Comparison of ENCODE assay signal across 8 mouse cellular contexts in the genomic region with DNA sequence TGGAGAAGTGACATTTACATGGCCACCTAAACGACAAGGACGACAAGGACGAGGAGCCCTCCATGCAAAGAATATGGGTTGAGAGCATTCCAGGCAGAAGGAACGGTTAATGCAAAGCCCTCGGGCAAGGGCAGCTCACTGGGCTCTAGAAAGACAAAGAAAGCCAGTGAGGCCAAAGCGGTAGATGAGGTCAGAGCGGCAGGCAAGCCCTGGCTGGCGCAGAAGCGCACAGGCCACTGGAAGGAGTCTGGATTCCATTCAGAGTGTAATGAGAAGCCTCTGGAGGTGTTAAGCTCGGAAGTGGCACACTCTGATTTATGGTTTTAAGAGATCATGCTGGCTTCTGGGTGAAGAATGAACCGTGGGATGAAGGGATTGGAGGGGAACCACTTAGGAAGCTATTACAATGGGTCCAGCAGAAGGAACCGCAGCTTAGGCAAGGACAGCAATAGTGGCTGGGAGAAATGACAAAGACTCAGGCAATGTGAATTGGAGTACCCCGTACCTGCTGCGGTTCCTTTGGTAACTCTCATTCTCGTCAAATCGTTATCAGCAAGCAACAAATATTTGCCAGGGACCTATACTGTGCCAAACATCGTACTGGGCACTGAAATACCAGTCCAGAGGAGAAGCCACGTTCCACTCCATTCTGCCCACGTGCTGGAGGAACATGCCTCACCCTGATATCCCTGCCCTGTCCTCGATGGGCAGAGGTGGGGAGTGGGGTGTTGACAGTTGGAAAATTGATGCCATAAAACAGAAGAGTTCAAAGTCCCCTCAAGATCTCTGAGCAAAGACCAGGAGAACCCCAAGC. TPM values are rescaled to one million over a fixed set of nuclear protein-coding genes. Genes with fewer than 3 reads are reported as not detected.
DNase-seq lines count a peak whose midpoint lies in the region; ATAC-seq and TF ChIP-seq lines count a peak whose summit lies in the region.

No protein-coding gene starts in this region.

- H3K27ac ChIP-seq in hindbrain, embryonic 15.5 days (replicated peaks) = no peak overlapping the region
- no peak overlapping the region for H3K27ac ChIP-seq in limb, embryonic 14.5 days (replicated peaks; ENCODE audit: low read depth, low read length)

- peaks cover 10% of the 10 kb centered on the region for H3K4me1 ChIP-seq in hindbrain, embryonic 15.5 days (replicated peaks)
- peaks cover 11% of the 10 kb centered on the region; the same call in 1 of the 2 replicates for H3K4me1 ChIP-seq in limb, embryonic 14.5 days (ENCODE audit: control insufficient read depth, insufficient read depth, low read length)

- peak; percentile 43; the same call in 1 of the 2 replicates for ATAC-seq in hindbrain, embryonic 15.5 days (ENCODE audit: low FRiP score, low read depth)
- ATAC-seq in limb, embryonic 14.5 days (ENCODE audit: low FRiP score, low read depth) = no peak

- H3K4me3 ChIP-seq in hindbrain, embryonic 15.5 days = no peak overlapping the region
- 0 out of 2 replicates have a peak overlapping the region, but pooled peaks have one; percentile 0 for H3K4me3 ChIP-seq in limb, embryonic 14.5 days (replicated peaks; ENCODE audit: low read length)

- no peaks in the 10 kb centered on the region for H3K9me3 ChIP-seq in hindbrain, embryonic 15.5 days
- H3K9me3 ChIP-seq in limb, embryonic 14.5 days (ENCODE audit: control insufficient read depth, low read length) = no peaks in the 10 kb centered on the region

- no peak for TF ChIP-seq POLR2A in limb, embryonic 14.5 days (IDR thresholded peaks at IDR 0.05; ENCODE audit: borderline replicate concordance, extremely low read depth, insufficient read depth, insufficient read length)

- no peak overlapping the region for H3K9ac ChIP-seq in hindbrain, embryonic 15.5 days
- no peak overlapping the region for H3K9ac ChIP-seq in limb, embryonic 14.5 days (ENCODE audit: low read depth, low read length, severe bottlenecking)

- H3K4me2 ChIP-seq in hindbrain, embryonic 15.5 days = peak overlapping the region; percentile 19; the same call in 1 of the 2 replicates
- H3K4me2 ChIP-seq in limb, embryonic 14.5 days (replicated peaks; ENCODE audit: low read depth, low read length, severe bottlenecking) = peak overlapping the region; percentile 30

- DNase-seq in gastrocnemius, adult 18-20 months (ENCODE audit: low spot score) = peak; percentile 56
- DNase-seq in gastrocnemius, postnatal 10 days = no peak
- DNase-seq in Muller cell, postnatal 12 days (ENCODE audit: inconsistent ontology term) = peak; percentile 20
- no peak for DNase-seq in limb, embryonic 14.5 days (ENCODE audit: low spot score)
- no peak for DNase-seq in thymus, adult 18-20 months
- DNase-seq in thymus, postnatal 4 days = no peak
- no peak for DNase-seq in cerebellum, postnatal 14 days

- no peaks in the 10 kb centered on the region for H3K36me3 ChIP-seq in hindbrain, embryonic 15.5 days
- H3K36me3 ChIP-seq in limb, embryonic 14.5 days (ENCODE audit: control insufficient read depth, insufficient read depth, low read length) = no peaks in the 10 kb centered on the region

- 40% methylated on average over 20 of the region's 20 CpGs for WGBS in hindbrain, embryonic 15.5 days
- 23% methylated on average over 20 of the region's 20 CpGs for WGBS in limb, embryonic 14.5 days

- no peaks in the 10 kb centered on the region for H3K27me3 ChIP-seq in hindbrain, embryonic 15.5 days
- H3K27me3 ChIP-seq in limb, embryonic 14.5 days (ENCODE audit: control insufficient read depth, insufficient read depth, low read length) = no peaks in the 10 kb centered on the region

RNA-seq across cellular contexts. Expression of a gene that starts 6.7 kb away (rescaled TPM):
- total RNA-seq in gastrocnemius, adult 18-20 months (2021) = 10 to 100 TPM; 14.3 to 17.9 TPM
- total RNA-seq in gastrocnemius, postnatal 10 days (2021) = 10 to 100 TPM; 39.9 to 45.3 TPM
- polyA plus RNA-seq in hindbrain, embryonic 15.5 days (2015; fragmentation: Nextera tagmentation; extraction: Ambion mirVana) = 10.6 and 13.1 TPM in 2 replicates
- polyA plus RNA-seq in limb, embryonic 14.5 days (2012; rRNA removed) = 74.0 and 82.0 TPM in 2 replicates
- 14.3 and 16.2 TPM in 2 replicates for polyA plus RNA-seq in limb, embryonic 14.5 days (2014; fragmentation: Nextera tagmentation; extraction: Ambion mirVana)

RNA-seq across cellular contexts. Expression of a gene that starts 14.1 kb away (rescaled TPM):
- under 1 TPM; 0.64 to 0.85 TPM for total RNA-seq in gastrocnemius, adult 18-20 months (2021)
- total RNA-seq in gastrocnemius, postnatal 10 days (2021) = 10 to 100 TPM; 12.0 to 15.4 TPM
- polyA plus RNA-seq in hindbrain, embryonic 15.5 days (2015; fragmentation: Nextera tagmentation; extraction: Ambion mirVana) = 130 and 136 TPM in 2 replicates
- 75.2 and 105 TPM in 2 replicates for polyA plus RNA-seq in limb, embryonic 14.5 days (2012; rRNA removed)
- polyA plus RNA-seq in limb, embryonic 14.5 days (2014; fragmentation: Nextera tagmentation; extraction: Ambion mirVana) = 33.9 and 40.8 TPM in 2 replicates

RNA-seq across cellular contexts. Expression of a gene that starts 45.8 kb away (rescaled TPM):
- total RNA-seq in gastrocnemius, adult 18-20 months (2021) = under 1 TPM in 1 of 2 experiments, not detected in 1; 0.91 TPM
- not detected for total RNA-seq in gastrocnemius, postnatal 10 days (2021)
- polyA plus RNA-seq in hindbrain, embryonic 15.5 days (2015; fragmentation: Nextera tagmentation; extraction: Ambion mirVana) = not detected in 2 replicates
- not detected in 2 replicates for polyA plus RNA-seq in limb, embryonic 14.5 days (2012; rRNA removed)
- 0.37 TPM in 1 of 2 replicates, not detected in the other for polyA plus RNA-seq in limb, embryonic 14.5 days (2014; fragmentation: Nextera tagmentation; extraction: Ambion mirVana)

RNA-seq across cellular contexts. Expression of a gene that starts 45.8 kb away (rescaled TPM):
- 10 to 100 TPM; 21.1 to 24.3 TPM for total RNA-seq in gastrocnemius, adult 18-20 months (2021)
- 10 to 100 TPM; 21.7 to 30.4 TPM for total RNA-seq in gastrocnemius, postnatal 10 days (2021)
- 64.7 and 65.6 TPM in 2 replicates for polyA plus RNA-seq in hindbrain, embryonic 15.5 days (2015; fragmentation: Nextera tagmentation; extraction: Ambion mirVana)
- polyA plus RNA-seq in limb, embryonic 14.5 days (2012; rRNA removed) = 19.4 and 21.6 TPM in 2 replicates
- polyA plus RNA-seq in limb, embryonic 14.5 days (2014; fragmentation: Nextera tagmentation; extraction: Ambion mirVana) = 45.3 and 53.4 TPM in 2 replicates

RNA-seq across cellular contexts. Expression of a gene that starts 46.1 kb away (rescaled TPM):
- total RNA-seq in gastrocnemius, adult 18-20 months (2021) = 10 to 100 TPM; 65.7 to 83.1 TPM
- 10 to 100 TPM; 53.6 to 57.6 TPM for total RNA-seq in gastrocnemius, postnatal 10 days (2021)
- 19.4 and 24.8 TPM in 2 replicates for polyA plus RNA-seq in hindbrain, embryonic 15.5 days (2015; fragmentation: Nextera tagmentation; extraction: Ambion mirVana)
- 47.0 and 54.0 TPM in 2 replicates for polyA plus RNA-seq in limb, embryonic 14.5 days (2012; rRNA removed)
- 22.6 and 26.5 TPM in 2 replicates for polyA plus RNA-seq in limb, embryonic 14.5 days (2014; fragmentation: Nextera tagmentation; extraction: Ambion mirVana)

Comparison
In these comparisons a context has a peak if more than half of its experiments do, and no peak if none do; other contexts are left out.
1. DNase-seq: peak in gastrocnemius, adult 18-20 months (single experiment) and Muller cell, postnatal 12 days (single experiment); none in gastrocnemius, postnatal 10 days (single experiment), limb, embryonic 14.5 days (single experiment), thymus, adult 18-20 months (0 of 2), thymus, postnatal 4 days (single experiment) and cerebellum, postnatal 14 days (0 of 2).
2. RNA of a gene that starts 14.1 kb away (total RNA-seq): 12.0 to 15.4 TPM in gastrocnemius, postnatal 10 days; 0.64 to 0.85 TPM in gastrocnemius, adult 18-20 months; every median in the first group is over 4 times any median in the second.